Mouse (Mus musculus): ENCODE results near the gene Tmem40.

DNA sequence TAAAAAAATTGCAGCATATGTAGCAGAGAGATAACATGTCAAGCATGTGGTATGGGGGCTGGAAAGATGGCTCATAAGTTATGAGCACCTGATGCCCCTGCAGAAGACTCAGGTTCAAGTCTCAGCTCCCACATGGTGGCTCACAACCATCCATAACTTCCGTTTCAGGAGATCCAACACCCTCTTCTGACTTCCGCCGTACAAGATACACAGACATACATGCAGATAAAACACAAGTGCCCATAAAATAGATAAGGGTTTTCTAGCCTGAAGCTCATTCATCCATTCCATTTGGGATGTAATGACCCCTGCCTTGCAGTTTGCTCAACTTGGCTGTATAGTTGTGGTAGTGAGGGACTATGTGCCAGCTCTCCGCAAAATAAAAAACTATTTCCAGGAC, 72.1 kb downstream of the Tmem40 start:
- no peak for TF ChIP-seq POLR2A (IDR thresholded peaks at IDR 0.05; ENCODE audit: insufficient read length, low read depth)
- TF ChIP-seq REST (IDR thresholded peaks at IDR 0.05; ENCODE audit: insufficient read depth, insufficient read length), result no peak
- no peak for TF ChIP-seq E2F4 (IDR thresholded peaks at IDR 0.05; ENCODE audit: insufficient read depth)
- no peak for TF ChIP-seq MAX (IDR thresholded peaks at IDR 0.05; ENCODE audit: low read depth)
- TF ChIP-seq USF1 (IDR thresholded peaks at IDR 0.05; ENCODE audit: low read depth), result no peak
